Mouse (Mus musculus) kidney, adult 9 months (tissue): ENCODE data around the gene Plcb1.

ENCODE experiments used
- DNase-seq: peaks from one replicate; pipeline ENCODE4 v3.0.0; 2022

The Plcb1 gene

DNA sequence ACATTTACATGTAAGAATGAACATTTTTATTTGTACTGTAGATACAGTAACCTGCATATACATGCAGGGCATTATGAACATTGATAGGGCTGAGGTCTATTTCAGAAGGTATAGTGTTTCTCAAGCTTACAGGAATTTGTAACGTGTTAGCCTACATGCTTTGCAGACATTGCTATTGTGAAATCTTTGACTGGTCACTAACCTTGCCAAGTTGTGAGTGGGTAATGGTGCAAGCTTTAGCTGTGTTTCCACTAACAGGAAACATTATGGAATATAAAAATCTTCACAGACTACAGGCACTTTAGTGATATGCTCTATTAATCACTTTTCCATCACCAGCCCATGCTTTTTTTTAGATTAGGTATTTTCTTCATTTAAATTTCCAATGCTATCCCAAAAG lies 289.5 kb downstream of the Plcb1 start:
- no peak for DNase-seq

DNA sequence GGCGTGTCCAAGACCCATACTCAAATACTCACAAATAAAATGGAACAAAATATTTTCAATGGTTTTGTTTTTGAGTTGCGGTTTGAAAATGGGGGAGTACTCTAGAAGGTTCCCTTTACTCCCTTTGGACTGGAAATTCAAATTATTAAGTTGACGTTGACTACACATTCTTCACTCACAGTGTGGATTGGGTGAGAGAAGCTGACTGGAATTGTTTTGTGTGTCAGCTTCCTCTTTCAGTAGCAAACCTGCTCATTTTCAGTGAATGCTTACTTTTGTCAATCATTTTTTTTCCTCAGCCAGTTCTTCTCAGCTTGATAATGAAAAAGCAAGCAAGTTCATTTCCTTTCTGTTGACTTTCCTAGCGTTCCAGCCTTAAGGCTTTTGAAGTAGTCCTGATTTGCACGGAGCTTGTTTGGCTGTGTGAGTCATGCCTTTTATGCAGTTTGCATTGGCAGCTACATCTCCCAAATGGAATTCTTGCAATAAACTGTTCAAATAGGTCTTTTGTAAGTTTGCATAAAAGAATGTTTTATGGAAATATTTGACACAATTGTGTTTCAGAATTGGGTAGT lies 306.8 kb downstream of the Plcb1 start:
- DNase-seq = no peak

DNA sequence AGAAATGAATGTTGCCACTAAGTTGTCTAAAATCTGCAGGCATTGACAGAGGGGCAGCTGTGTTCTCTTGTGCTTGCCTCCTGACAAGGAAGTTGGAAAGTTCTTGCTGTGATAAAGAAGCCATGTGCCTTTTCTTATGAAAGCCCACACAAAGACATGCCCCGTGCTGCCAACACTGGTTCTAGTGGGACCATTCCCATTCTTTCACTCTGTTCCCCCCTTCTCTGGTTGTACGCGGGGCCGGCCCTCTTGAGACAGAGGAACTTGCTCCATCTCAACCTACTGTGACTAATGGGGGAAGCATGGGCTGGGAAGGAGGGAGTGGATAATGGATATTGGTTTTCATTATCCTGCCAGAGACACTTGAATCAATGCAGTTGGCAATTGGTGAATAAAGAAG lies 315.4 kb downstream of the Plcb1 start:
- DNase-seq = no peak

DNA sequence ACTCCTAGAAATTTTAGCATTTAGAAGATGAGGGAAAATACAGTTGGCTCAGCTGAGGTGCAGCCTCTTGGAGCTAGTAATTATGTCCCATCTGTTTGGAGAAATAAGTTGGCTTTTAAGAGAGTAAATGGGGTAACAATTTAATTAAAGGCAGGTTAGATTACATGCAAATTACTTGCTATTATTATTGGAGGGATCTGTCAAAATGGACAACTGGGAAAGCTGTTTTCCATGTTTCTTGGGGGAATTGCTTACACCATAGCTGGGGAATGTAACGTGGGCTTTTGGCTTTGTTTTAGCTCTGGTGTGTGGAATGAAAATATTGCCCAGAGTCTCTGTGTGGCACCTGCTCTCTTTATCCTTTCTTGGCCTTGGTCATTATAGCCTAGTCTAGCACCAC lies 316.1 kb downstream of the Plcb1 start:
- DNase-seq = no peak

DNA sequence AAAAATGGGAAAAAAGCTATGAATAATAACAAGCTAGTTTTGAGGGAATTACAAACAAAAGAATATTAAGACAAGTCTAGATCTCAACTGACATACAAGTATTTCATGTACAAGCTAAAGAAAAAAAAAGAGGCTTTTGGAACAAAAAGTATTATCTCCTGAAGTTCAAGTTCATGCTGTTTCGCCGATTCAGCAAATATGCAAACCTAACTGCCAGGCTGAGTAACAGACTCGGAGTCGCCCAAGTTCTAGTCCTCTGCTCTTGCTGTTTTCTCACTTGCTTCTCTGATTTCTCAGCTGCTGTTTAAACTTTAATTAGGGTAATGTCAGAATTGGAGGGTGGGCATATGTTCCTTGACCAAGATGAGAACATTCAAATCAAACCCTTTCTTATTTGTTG lies 320.8 kb downstream of the Plcb1 start:
- DNase-seq = no peak

DNA sequence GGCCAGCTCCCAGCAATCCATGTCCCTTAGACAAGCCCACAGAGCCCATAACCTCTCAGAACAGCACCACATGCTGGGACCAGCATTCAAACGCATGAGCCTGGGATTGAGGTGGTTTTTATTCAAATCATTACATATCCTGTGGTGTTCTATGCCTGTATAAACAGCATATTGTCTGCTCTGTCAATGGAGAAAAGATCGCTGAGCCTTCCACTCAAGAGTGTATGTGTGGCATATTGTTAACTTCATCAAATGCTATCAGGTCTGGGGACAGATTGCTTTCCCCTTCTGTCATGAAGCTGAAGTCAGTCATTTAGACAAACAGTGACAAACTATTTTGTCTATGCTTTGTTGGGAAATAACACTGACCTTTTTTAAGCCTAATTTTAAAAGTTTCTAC lies 322.7 kb downstream of the Plcb1 start:
- DNase-seq = no peak

DNA sequence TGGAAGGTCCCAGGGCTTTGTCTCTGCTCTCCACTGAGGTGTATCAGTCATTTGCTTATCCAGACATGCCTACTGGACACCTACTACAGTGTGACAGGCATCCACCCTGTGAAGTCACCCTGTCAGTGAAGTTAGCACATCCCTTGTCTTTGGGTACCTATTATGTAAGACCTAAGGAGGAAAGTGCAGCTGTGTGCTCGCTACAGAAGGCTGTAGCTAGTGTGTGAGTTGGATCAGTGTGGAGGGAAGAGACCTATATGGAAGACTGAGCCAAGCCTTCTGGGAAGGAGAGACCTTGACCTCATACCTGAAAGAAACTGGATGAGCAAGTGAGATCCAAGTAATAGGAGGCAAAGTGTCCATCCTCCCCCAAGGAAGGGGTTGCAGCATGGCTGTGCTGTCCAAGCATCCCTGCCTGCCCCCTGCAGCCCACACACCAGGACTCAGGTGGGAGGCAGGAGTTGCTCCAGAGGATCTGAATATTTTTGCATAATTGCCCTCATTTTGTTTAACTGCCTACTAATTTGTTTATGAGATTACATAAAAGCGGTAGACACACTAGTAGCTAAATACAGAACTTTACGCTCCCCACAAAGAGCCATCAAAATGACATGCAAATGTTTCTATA lies 328.7 kb downstream of the Plcb1 start:
- DNase-seq = no peak

DNA sequence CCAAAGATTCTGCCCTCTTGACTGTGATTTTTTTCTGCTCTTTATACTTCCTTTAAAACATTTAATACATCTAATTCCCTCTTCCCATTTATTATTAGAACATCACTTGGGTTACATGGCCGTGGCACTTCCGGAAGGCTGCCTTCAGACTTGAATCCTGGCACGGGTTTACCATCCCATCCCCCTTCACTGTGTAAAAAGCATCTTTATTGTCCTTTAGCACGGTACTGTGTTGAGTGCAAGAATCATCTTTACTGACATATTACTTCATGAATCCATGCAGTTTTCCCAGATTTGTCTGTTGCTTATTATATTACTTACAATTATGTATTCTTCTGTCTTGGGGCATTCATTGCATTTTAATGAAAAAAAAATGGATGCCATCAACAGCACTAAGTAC lies 337.2 kb downstream of the Plcb1 start:
- DNase-seq = no peak

DNA sequence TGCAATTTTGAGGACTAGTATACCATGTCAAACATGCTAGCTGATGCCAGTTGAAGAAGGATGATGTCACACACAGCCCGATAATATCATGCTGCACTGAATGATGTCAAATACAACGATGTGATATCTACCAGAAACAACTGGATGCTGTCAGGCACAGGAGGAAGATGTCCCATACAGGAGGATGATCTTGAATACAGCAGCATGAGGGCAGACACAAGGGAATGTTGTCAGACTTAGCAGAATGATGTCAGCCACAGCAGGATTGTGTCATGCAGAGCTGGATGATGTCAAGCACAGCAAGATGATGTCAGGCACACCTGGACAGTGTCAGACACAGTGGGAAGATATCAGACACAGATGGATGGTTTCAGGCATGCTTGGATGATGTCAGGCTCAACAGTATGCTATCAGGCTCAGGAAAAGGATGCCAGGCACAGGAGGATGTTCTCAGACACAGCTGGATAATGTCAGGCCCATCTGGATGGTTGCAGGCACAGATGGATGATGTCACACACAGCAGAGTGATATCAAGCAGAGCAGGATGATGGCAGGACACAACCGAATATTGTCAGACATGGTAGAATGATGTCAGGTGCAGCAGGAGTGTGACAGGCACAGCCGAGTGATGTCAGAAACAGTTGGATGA lies 338.0 kb downstream of the Plcb1 start:
- no peak for DNase-seq

DNA sequence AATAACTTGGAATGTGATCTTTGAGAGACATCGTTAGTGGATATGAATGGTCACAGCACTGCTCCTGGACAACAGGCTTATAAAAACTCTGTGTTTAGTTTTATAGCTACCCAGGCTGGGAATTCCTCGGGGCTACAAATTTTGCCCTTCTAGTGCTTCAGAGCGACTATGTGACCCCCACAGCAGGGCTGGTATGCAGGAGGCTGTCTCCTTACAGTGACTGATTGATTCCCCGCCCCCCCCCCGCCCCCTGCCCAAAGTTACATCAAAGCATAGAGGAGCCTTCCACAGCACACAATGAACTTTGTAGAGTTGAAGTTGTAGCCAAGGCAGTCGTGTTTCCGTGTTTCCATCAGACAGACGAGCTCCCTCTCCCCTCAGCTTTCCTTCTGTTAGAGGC lies 354.7 kb downstream of the Plcb1 start:
- DNase-seq = no peak

DNA sequence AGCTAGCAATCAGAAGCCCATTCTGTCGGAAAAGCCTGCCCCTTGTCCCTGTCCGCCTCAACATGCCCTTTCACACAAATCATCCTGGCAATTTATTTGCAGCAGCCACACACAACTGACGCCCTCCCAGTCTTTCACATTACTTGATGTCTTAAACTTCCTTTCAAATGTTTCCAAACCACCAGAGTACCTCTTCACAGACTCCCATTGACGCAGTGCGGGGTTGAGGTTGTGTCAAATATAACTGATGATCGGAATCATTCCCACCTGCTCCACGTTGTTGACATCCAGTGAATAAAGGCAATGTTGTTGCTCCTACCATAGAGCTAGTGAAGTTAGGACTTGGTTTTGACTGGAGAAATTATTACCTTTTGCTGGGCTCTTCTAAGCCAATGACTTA lies 366.4 kb downstream of the Plcb1 start:
- DNase-seq = no peak

DNA sequence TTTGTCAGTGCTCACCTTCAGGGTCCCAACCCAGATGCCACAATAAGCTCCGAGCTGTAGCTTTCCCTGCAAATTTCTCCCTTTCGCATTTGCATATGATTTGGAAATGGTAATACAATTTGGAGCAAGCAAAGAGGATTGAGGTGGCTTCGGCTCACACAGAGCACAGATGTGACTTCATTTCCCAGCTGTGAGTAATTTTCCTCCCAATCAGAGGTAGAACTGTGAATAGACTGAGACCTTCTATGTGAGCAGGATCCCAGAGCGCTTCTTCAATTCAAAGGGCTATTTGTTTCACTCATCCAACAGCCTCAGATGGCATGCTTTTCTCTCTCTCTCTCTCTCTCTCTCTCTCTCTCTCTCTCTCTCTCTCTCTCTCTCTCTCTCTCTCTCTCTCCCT lies 367.4 kb downstream of the Plcb1 start:
- no peak for DNase-seq

DNA sequence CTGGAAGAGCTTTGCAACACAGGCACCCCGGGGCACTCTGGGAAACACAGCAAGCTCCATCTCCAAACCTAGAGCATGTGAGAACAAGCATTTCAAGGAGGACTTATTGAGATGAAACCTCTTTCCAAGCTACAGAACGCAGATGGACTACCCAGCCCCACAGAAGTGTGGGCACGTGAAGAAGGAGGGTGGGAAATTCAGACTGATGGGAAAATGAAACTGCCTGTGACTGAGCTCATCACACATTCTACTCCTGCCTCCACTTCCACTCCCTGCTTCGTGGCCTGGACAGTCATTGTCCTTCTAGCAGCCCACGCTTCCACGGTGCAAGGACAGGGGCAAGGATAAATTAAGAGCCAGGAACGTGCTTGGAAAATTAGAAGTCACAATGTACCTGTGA lies 370.2 kb downstream of the Plcb1 start:
- DNase-seq = no peak

DNA sequence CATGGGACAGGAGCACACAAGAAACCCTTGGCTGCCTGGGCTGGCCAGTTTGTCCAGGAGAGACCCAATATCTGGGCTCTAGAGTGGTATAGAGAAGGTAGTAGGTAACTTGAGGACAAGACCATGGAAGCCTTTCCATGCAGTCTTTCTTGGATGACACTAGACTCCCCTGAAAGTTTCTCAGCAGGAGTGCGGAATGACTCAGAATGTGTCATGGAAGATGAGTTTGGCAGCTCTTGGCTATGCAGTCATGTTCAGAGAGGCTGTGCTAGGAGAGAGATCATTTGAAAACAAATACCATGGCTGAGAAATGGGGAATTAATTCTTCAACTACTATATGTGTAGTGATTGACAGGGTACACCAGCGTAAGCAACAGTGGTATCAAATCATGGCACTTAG lies 372.1 kb downstream of the Plcb1 start:
- no peak for DNase-seq

DNA sequence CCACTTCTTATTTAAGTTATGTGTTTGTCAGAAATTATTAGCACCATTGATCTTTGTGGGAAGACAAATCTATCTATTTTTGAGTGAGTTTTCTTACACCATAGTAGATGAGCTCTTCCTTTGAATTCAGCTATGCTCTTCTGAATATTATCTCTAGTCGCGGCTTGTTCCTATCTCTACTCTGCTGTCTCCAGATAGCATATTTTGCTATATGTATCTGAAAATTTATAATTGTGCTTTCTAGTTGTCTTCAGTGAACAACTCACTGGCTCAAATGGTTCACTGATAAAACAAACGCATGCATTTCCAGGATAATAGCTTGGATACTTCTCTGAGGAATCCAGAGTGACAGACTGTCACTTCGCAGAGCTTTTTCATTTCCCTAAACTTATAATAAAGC lies 375.8 kb downstream of the Plcb1 start:
- no peak for DNase-seq

DNA sequence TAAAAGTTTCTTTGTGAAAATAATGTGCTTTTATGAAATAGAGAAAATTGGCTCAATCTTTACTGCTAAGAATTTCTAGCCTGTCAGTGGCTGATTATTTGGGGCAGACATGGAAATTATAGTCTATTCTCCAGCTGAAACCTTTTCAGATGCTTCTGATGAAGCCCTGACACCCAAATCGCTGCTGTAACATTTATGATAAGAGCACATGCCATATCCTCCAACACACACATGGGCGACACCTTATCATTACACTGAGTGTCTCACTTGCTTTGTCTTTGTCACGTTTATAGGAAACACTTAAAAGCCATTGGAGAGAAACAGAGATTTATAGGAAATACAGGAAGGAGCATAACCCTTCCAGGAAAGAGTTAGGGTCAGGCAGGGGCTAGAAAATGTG lies 379.6 kb downstream of the Plcb1 start:
- DNase-seq = no peak

DNA sequence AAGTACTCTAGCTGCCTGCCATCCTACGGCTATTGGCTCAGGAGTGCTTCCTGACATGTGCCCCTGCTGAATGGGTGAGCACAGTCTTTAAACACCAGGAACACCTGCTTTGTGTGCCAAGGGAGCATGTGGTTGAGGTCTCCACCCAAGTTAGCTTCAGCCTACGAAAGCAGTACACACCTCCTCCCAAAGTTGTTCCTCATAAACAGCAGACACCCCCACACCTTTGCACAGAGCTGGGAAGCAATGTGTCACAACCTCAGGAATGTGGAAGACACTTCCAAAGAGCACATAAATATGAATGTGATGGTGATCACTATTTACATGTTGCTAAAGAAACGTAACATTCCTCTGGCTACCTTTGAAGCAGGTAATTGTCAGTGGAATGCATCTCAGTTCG lies 389.7 kb downstream of the Plcb1 start:
- DNase-seq = no peak

DNA sequence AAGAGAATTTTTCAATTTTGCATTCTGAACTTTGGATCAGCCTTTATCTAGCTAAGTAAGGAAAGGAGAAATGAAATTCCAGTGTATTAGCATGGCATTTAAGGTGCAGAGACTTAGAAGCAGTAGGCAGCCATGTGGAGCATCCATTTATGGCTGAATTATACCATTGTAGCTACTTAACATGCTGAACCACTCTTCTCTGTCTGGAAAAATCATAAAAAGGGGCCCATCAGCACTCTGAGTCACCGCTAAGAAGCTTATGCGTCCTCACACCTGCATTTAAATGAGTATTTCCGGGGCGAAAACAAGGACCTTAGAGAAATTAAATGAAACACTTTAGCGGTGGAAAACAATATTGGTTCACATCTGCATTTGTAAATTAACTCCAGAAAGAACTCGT lies 401.8 kb downstream of the Plcb1 start:
- peak; percentile 10 for DNase-seq

DNA sequence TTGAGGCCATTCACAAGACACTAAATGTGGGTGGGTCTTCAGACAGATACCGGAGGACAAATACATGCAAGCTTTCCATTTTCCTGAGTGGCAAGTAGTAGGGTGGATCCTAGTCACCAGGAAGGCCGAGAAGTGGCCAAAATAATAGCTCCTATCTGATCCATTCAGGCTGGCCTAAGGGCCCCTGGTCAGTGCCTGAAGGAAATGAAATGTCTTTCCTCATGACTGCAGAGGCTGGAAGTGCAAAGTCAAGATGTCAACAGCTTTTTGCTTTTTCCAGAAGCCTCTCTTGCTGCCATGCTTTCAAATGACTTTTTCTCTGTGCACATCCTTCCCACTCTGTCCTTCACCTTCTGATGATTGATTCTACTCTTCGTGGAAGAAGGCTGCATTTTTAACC lies 415.0 kb downstream of the Plcb1 start:
- no peak for DNase-seq

DNA sequence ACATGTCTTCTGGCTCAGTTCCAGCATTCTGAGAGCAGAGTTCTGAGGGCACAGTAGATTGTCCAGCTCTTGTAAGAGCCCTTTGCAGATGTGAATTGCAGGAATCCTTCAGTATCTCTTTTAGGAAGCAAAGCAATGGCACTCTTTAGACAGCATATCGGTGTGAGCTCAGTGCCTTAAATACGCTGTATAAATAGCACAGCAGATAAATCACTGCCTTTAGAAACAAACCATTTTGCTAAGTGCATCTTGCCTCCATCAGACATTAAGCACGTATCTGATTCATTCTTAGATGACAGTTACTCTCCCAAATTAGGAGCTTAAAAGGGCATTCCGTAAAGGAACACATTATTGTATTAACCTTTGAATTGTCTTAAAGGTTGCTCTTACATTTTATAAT lies 416.5 kb downstream of the Plcb1 start:
- DNase-seq = peak; percentile 14

DNA sequence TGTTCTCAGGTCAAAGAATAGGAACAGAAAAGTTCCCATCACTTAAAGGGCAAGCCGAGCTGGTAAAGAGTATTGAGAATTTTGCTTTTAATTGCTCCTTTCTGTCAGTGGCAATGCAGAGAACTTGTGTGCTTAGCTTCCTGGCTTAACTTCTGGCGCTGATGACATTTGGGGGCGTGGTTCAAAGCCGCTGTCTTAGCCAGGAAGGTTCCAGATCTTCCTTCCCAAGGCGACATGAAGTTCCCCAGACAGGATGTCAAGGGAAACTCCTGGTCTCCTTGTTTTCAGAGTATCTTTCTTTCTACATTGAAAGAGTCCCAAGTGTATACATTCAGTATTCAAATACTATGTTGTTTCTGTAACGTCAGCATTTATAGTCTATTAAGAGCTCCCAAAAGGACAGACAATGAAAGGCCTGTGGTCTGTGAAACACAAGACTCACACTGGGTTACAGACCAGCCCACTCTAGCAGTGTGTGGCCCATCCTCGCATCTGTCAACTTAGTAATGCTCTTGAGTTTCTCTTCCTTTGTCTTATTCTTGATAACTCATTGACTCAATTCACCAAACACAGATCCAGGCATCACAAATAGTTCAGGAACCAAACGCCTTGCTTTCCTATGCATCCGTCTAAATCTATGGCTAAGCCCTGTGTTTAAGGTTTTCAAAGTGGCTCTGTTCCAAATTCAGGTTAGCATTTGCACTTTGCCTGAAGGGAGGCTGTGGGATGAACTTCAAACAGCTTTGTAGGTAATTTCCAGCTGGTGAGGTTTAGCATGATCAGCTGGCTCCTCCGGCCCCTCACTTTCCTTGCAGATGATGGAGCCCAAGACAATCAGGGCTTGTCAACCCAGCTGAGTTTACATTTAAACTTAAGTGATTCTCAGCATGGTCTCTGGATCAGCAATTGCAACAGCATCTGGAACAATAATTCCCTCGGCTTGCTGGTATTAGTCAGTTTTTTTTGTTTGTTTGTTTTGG lies 418.6 kb downstream of the Plcb1 start:
- peak; percentile 18 for DNase-seq

DNA sequence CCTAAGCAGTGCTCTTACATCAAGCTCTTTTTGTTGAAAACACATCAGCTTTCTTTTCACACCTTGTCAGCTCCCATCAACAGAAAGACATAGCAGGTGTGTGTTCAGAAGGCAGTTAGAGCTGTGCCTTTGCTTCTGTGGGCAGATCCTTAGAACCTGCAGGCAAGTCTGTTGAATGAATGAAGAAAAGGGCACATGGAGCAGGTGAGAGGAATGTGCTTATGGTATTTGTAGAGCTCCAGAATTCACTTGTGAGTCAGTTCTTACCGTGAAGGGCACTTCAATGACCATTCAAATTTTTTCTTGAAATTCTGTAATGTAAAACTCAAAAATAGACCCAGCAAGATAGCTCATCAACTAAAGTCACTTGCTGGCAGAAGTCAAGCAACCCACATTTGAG lies 423.0 kb downstream of the Plcb1 start:
- DNase-seq = no peak

DNA sequence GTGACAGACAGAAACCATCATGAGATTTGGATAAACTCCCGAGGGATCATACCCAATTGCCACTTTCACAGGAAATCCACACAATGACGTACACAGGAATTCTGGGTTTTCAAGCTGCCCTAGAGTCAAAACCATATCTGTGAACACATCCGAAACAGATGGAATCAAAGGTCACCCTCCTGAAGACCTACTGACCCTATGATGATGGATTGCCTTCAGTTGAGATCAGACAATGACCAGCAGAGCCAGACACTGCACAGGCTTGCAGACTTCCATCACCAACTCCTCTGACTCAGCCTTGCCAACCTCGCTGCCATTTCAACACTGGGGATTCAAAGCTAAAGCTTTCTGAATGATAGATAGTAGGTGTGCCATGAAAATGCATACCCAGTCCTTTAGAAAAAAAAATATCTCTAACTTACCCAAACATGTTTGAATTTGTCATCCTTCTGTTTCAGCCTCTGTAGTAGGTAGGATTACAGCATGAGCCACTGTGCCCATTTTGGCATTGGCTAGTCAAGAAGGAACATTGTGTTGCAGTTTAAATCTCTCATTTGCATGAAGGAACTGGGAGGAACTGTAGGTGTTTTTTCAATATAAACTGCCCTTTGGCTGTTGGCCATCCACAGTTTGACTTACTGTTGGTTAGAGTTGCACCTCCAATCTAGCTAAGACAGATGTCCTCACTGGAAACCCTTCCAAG lies 429.0 kb downstream of the Plcb1 start:
- no peak for DNase-seq
